Mouse (Mus musculus): Measurements from ENCODE around the gene Gripap1. TPM values are rescaled to one million over a fixed set of nuclear protein-coding genes. Genes with fewer than 3 reads are reported as not detected.

The Gripap1 gene
- total and polyA plus RNA-seq, 2 experiments from 2014 or later: 27.2 to 68.4 TPM

DNA sequence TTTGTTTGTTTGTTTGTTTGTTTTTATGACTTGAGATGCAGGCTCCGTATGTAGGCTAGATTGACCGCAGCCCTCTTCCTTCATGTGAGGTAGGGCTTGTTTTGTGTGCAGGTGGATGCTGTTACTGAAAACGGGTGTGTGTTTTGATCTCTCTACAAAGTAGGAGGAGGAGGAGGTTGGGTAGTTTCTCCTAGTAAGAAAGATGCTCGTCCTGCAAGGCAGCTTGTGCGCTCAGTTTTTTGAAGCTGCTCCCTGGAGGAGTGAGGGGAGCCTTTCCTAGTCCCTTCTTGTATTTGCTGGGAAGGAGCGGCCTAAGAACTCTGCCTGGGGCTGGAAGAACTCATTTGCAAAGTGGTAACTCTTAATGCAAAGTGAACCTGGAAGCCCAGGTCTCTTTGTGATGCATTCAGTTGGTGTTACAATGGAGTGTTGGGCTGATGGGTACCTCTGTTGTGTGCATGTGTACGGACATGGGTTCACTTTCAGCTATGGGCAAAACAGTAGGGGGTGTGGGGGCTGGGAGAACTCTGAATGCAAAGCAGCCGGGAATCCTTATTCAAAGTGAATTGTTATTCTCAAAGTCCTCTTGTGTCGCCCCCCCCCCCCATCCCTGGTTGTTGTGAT is 24.8 kb upstream of the Gripap1 start:
- no peaks in the 10 kb centered on the region for H3K9me3 ChIP-seq (ENCODE audit: low read length)
- no peaks in the 10 kb centered on the region for H3K4me1 ChIP-seq (ENCODE audit: insufficient read depth, low read length)
- H3K36me3 ChIP-seq (ENCODE audit: insufficient read depth, low read length): peaks cover 10% of the 10 kb centered on the region; the same call in 1 of the 2 replicates
- H3K9ac ChIP-seq (replicated peaks; ENCODE audit: low read length, poor library complexity, severe bottlenecking): no peak overlapping the region
- peak overlapping the region; percentile 61 for H3K4me3 ChIP-seq (ENCODE audit: low read depth, low read length)
- no peak for DNase-seq (ENCODE audit: low spot score)
- no peaks in the 10 kb centered on the region for H3K27me3 ChIP-seq (ENCODE audit: insufficient read depth, low read length)
- WGBS: 24% methylated on average over 8 of the region's 9 CpGs
- ATAC-seq (ENCODE audit: low FRiP score): no peak
- no peak for TF ChIP-seq CTCF (IDR thresholded peaks at IDR 0.05)
- peak overlapping the region; percentile 62 for H3K4me2 ChIP-seq (ENCODE audit: low read depth, low read length, poor library complexity, severe bottlenecking)
- no peak overlapping the region for H3K27ac ChIP-seq (ENCODE audit: low read depth, low read length)

DNA sequence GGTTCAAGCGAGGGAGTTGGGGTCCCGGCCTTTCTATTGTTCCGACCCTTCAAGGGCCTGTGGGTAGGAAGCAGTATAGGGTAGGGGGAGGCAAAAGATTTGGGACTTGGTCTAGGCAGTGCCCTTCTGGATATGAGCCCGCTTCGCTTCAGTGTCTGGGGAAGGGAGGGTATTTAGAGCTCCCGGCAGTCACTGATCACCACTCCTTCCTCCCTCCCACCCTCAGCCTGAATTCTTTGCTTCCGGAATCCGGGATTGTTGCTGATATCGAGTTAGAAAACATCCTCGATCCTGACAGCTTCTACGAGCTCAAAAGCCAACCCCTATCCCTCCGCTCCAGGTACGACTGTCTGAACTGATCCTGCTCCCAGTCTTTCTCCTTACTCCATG is 24.3 kb upstream of the Gripap1 start:
- Histone ChIP-seq H3K27me3 (ENCODE audit: insufficient read depth, low read length) (no peaks in the 10 kb centered on the region), H3K4me3 (ENCODE audit: low read depth, low read length) (peak overlapping the region; percentile 61), H3K4me2 (ENCODE audit: low read depth, low read length, poor library complexity, severe bottlenecking) (peak overlapping the region; percentile 62), H3K27ac (ENCODE audit: low read depth, low read length) (no peak overlapping the region), H3K9me3 (ENCODE audit: low read length) (no peaks in the 10 kb centered on the region), H3K9ac (replicated peaks; ENCODE audit: low read length, poor library complexity, severe bottlenecking) (no peak overlapping the region), H3K4me1 (ENCODE audit: insufficient read depth, low read length) (no peaks in the 10 kb centered on the region), H3K36me3 (ENCODE audit: insufficient read depth, low read length) (peaks cover 10% of the 10 kb centered on the region; the same call in 1 of the 2 replicates)
- no peak for TF ChIP-seq CTCF (IDR thresholded peaks at IDR 0.05)
- WGBS: 23% methylated on average over 10 of the region's 13 CpGs
- ATAC-seq (ENCODE audit: low FRiP score) (no peak), DNase-seq (ENCODE audit: low spot score) (no peak)

DNA sequence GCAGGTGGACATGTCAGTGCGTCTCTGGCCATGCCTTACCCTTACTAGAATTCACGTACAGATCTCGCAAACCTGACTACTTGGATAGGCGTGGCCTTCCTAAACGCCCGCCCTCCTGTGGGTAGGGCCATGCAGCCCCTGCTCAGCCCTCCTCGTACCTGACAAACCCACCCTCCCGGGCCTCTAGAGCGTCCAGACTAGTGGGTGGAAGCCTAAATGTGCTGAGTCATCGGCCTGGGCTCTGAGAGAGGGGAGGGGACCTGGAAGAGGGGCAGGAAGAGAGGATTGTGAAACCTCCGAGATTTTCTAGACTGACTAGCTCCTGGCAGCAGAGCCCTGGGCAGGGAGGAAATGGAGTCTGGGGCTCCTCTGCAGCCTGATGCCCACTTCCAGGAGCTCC is 23.8 kb upstream of the Gripap1 start:
- ATAC-seq (ENCODE audit: low FRiP score) (no peak), DNase-seq (ENCODE audit: low spot score) (peak; percentile 47)
- Histone ChIP-seq H3K4me1 (ENCODE audit: insufficient read depth, low read length) (no peaks in the 10 kb centered on the region), H3K9me3 (ENCODE audit: low read length) (no peaks in the 10 kb centered on the region), H3K36me3 (ENCODE audit: insufficient read depth, low read length) (peaks cover 12% of the 10 kb centered on the region), H3K9ac (replicated peaks; ENCODE audit: low read length, poor library complexity, severe bottlenecking) (no peak overlapping the region), H3K27ac (ENCODE audit: low read depth, low read length) (no peak overlapping the region), H3K27me3 (ENCODE audit: insufficient read depth, low read length) (no peaks in the 10 kb centered on the region), H3K4me2 (ENCODE audit: low read depth, low read length, poor library complexity, severe bottlenecking) (peak overlapping the region; percentile 62), H3K4me3 (ENCODE audit: low read depth, low read length) (peak overlapping the region; percentile 61)
- TF ChIP-seq CTCF (IDR thresholded peaks at IDR 0.05): no peak
- 17% methylated on average over 11 of the region's 11 CpGs for WGBS

DNA sequence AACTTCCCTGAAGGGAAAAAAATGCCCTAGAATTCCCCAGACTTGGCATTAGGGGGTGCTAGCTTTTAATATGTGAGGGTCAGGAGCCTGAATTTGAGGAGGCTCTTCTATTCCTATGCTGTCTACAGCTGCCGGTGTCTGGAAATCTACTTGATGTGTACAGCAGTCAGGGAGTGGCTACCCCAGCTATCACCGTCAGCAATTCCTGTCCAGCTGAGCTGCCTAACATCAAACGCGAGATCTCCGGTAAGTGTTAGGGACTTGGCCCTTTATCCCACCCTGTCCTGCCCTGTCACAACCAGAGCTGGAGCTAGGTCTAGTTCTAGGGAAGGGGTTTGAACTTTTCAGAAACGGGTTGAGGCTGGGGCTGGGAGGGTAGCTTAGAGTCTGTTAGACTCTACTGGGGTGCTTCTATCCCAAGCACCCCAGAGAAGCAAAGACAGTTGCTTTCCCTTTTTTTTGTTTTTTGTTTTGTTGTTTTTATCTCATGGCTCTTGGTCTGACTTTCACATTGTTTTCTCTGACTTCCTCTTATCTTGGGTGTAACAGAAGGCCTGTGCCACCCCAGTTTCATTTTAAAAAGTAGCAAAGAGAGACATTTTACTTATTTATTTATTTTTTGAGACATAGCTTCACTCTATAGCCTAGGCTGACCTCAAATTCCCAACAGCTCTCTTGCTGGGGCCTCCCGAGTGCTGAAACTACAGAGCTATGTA is 20.1 kb upstream of the Gripap1 start:
- ATAC-seq (ENCODE audit: low FRiP score) (no peak), DNase-seq (ENCODE audit: low spot score) (no peak)
- H3K4me3 ChIP-seq (ENCODE audit: low read depth, low read length): no peak overlapping the region
- H3K27me3 ChIP-seq (ENCODE audit: insufficient read depth, low read length): no peaks in the 10 kb centered on the region
- no peak overlapping the region for H3K9ac ChIP-seq (replicated peaks; ENCODE audit: low read length, poor library complexity, severe bottlenecking)
- WGBS: 82% methylated on average over 7 of the region's 7 CpGs
- no peaks in the 10 kb centered on the region for H3K9me3 ChIP-seq (ENCODE audit: low read length)
- no peak overlapping the region for H3K27ac ChIP-seq (ENCODE audit: low read depth, low read length)
- no peak overlapping the region for H3K4me2 ChIP-seq (ENCODE audit: low read depth, low read length, poor library complexity, severe bottlenecking)
- H3K4me1 ChIP-seq (ENCODE audit: insufficient read depth, low read length): no peaks in the 10 kb centered on the region
- peaks cover 15% of the 10 kb centered on the region for H3K36me3 ChIP-seq (ENCODE audit: insufficient read depth, low read length)
- TF ChIP-seq CTCF (IDR thresholded peaks at IDR 0.05): no peak

DNA sequence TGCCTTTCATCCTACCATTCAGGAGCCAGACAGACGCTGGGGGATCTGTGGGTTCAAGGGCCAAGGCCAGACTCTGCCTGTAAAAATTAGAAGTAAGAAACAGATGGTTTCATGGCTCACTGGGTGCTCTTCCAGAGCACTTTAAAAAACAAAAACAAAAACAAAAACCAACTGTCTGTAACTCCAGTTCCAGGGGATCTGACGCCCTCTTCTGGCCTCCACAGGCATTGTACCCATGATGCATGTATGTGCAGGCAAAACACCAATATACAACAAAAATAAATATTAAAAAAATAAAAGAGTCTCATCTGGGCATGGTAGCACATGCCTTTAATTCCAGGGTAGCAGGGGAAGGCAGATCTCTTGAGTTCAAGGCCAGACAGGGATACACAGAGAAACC is 16.8 kb upstream of the Gripap1 start:
- WGBS: 55% methylated on average over 2 of the region's 2 CpGs
- ATAC-seq (ENCODE audit: low FRiP score) (no peak), DNase-seq (ENCODE audit: low spot score) (no peak)
- Histone ChIP-seq H3K4me1 (ENCODE audit: insufficient read depth, low read length) (no peaks in the 10 kb centered on the region), H3K4me3 (ENCODE audit: low read depth, low read length) (no peak overlapping the region), H3K36me3 (ENCODE audit: insufficient read depth, low read length) (peaks cover 10% of the 10 kb centered on the region), H3K4me2 (ENCODE audit: low read depth, low read length, poor library complexity, severe bottlenecking) (no peak overlapping the region), H3K27ac (ENCODE audit: low read depth, low read length) (no peak overlapping the region), H3K27me3 (ENCODE audit: insufficient read depth, low read length) (no peaks in the 10 kb centered on the region), H3K9ac (replicated peaks; ENCODE audit: low read length, poor library complexity, severe bottlenecking) (no peak overlapping the region), H3K9me3 (ENCODE audit: low read length) (no peaks in the 10 kb centered on the region)
- TF ChIP-seq CTCF (IDR thresholded peaks at IDR 0.05): peak; percentile 54

DNA sequence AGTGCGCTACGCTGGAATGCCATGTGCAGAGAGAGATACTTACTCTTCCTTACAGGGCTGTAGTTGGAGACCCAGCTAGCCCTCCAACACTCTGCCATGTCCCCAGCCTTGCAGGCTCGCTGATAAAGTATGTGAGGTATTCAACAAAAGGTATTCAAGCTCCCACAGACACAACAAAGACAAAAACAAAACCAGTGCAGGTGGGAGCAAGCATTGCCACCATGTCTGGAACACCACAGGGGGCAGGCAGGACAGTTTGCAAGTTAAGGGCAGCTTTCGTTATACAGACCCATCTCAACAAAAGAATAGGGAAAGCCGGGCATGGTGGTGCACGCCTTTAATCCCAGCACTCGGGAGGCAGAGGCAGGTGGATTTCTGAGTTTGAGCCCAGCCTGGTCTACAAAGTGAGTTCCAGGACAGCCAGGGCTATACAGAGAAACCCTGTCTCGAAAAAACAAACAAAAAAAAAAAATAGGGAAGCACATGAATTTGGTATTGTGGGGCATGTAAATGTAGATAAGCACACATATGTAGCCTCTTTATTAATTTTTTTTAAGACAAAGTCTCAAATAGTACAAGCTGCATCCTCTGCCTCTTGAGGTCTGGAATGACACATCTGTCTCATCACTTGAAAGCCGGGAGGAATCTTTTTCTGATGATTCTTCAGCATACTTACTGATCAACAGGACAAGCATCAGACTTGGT is 13.9 kb upstream of the Gripap1 start:
- Histone ChIP-seq H3K27ac (ENCODE audit: low read depth, low read length) (no peak overlapping the region), H3K36me3 (ENCODE audit: insufficient read depth, low read length) (peaks cover 4% of the 10 kb centered on the region), H3K4me1 (ENCODE audit: insufficient read depth, low read length) (no peaks in the 10 kb centered on the region), H3K4me2 (ENCODE audit: low read depth, low read length, poor library complexity, severe bottlenecking) (no peak overlapping the region), H3K9me3 (ENCODE audit: low read length) (no peaks in the 10 kb centered on the region), H3K27me3 (ENCODE audit: insufficient read depth, low read length) (no peaks in the 10 kb centered on the region), H3K4me3 (ENCODE audit: low read depth, low read length) (no peak overlapping the region), H3K9ac (replicated peaks; ENCODE audit: low read length, poor library complexity, severe bottlenecking) (no peak overlapping the region)
- WGBS: 71% methylated on average over 9 of the region's 9 CpGs
- DNase-seq (ENCODE audit: low spot score): no peak
- TF ChIP-seq CTCF (IDR thresholded peaks at IDR 0.05): no peak
- ATAC-seq (ENCODE audit: low FRiP score): no peak

All from midbrain, postnatal 0 days (tissue).